Mouse (Mus musculus): ENCODE measurements at regions not wholly inside any gene's neighbourhood (a gene's known extent, or its start where the extent isn't known, plus 50 kb on each side); places are given as distances from the start of the nearest gene placed in this dataset.

GRCm38 (mm10) chr13:113440137-113440536 lies 147.2 kb downstream of the BC067074 start:
- Histone ChIP-seq H3K79me3 (ENCODE audit: low read depth) (no peaks in the 10 kb centered on the region), H3K27me3 (ENCODE audit: control insufficient read depth, insufficient read depth, insufficient read length) (no peaks in the 10 kb centered on the region), H3K36me3 (ENCODE audit: control insufficient read depth, insufficient read depth) (no peaks in the 10 kb centered on the region), H3K4me3 (ENCODE audit: insufficient read depth, poor library complexity, severe bottlenecking) (no peak overlapping the region), H3K79me2 (ENCODE audit: control insufficient read depth, insufficient read depth) (no peaks in the 10 kb centered on the region), H3ac (ENCODE audit: control insufficient read depth, insufficient read length, low read depth) (no peak overlapping the region)
- TF ChIP-seq MYOG (IDR thresholded peaks at IDR 0.05; ENCODE audit: control insufficient read depth, extremely low read depth, insufficient read length) = no peak
- TF ChIP-seq FOSL1 (IDR thresholded peaks at IDR 0.05; ENCODE audit: insufficient read depth, low read length, poor library complexity, severe bottlenecking) = no peak
- no peak for TF ChIP-seq USF1 (IDR thresholded peaks at IDR 0.05; ENCODE audit: low read depth)
- no peak for TF ChIP-seq CEBPB (IDR thresholded peaks at IDR 0.05; ENCODE audit: low read depth)
- no peak for TF ChIP-seq CTCF (IDR thresholded peaks at IDR 0.05; ENCODE audit: control insufficient read depth, insufficient read depth, insufficient read length)
- no peak for TF ChIP-seq MAX (IDR thresholded peaks at IDR 0.05)
- no peak for TF ChIP-seq MYOD1 (IDR thresholded peaks at IDR 0.05; ENCODE audit: control insufficient read depth, insufficient read length, low read depth)

- no peak overlapping the region for H3K4me3 ChIP-seq (ENCODE audit: insufficient read depth, poor library complexity, severe bottlenecking)
- TF ChIP-seq FOSL1 (IDR thresholded peaks at IDR 0.05; ENCODE audit: insufficient read depth, low read length, poor library complexity, severe bottlenecking) (no peak), USF1 (IDR thresholded peaks at IDR 0.05; ENCODE audit: low read depth) (no peak), CTCF (IDR thresholded peaks at IDR 0.05; ENCODE audit: control insufficient read depth, insufficient read depth, insufficient read length) (no peak), MYOG (IDR thresholded peaks at IDR 0.05; ENCODE audit: control insufficient read depth, extremely low read depth, insufficient read length) (no peak), CEBPB (IDR thresholded peaks at IDR 0.05; ENCODE audit: low read depth) (no peak), MAX (IDR thresholded peaks at IDR 0.05) (no peak), MYOD1 (IDR thresholded peaks at IDR 0.05; ENCODE audit: control insufficient read depth, insufficient read length, low read depth) (no peak)
- no peaks in the 10 kb centered on the region for H3K36me3 ChIP-seq (ENCODE audit: control insufficient read depth, insufficient read depth)
- no peaks in the 10 kb centered on the region for H3K27me3 ChIP-seq (ENCODE audit: control insufficient read depth, insufficient read depth, insufficient read length)
- no peaks in the 10 kb centered on the region for H3K79me2 ChIP-seq (ENCODE audit: control insufficient read depth, insufficient read depth)
- H3K79me3 ChIP-seq (ENCODE audit: low read depth) = no peaks in the 10 kb centered on the region
- H3ac ChIP-seq (ENCODE audit: control insufficient read depth, insufficient read length, low read depth) = no peak overlapping the region
These were observed 146.6 kb downstream of the BC067074 start for GRCm38 (mm10) chr13:113439516-113439915.

GRCm38 (mm10) chr13:113438872-113439271 lies 145.9 kb downstream of the BC067074 start:
- Histone ChIP-seq H3K27me3 (ENCODE audit: control insufficient read depth, insufficient read depth, insufficient read length) (no peaks in the 10 kb centered on the region), H3ac (ENCODE audit: control insufficient read depth, insufficient read length, low read depth) (no peak overlapping the region), H3K36me3 (ENCODE audit: control insufficient read depth, insufficient read depth) (no peaks in the 10 kb centered on the region), H3K4me3 (ENCODE audit: insufficient read depth, poor library complexity, severe bottlenecking) (no peak overlapping the region), H3K79me2 (ENCODE audit: control insufficient read depth, insufficient read depth) (no peaks in the 10 kb centered on the region), H3K79me3 (ENCODE audit: low read depth) (no peaks in the 10 kb centered on the region)
- TF ChIP-seq MAX (IDR thresholded peaks at IDR 0.05) (no peak), CTCF (IDR thresholded peaks at IDR 0.05; ENCODE audit: control insufficient read depth, insufficient read depth, insufficient read length) (no peak), CEBPB (IDR thresholded peaks at IDR 0.05; ENCODE audit: low read depth) (no peak), FOSL1 (IDR thresholded peaks at IDR 0.05; ENCODE audit: insufficient read depth, low read length, poor library complexity, severe bottlenecking) (no peak), MYOD1 (IDR thresholded peaks at IDR 0.05; ENCODE audit: control insufficient read depth, insufficient read length, low read depth) (no peak), MYOG (IDR thresholded peaks at IDR 0.05; ENCODE audit: control insufficient read depth, extremely low read depth, insufficient read length) (no peak), USF1 (IDR thresholded peaks at IDR 0.05; ENCODE audit: low read depth) (no peak)

DNA sequence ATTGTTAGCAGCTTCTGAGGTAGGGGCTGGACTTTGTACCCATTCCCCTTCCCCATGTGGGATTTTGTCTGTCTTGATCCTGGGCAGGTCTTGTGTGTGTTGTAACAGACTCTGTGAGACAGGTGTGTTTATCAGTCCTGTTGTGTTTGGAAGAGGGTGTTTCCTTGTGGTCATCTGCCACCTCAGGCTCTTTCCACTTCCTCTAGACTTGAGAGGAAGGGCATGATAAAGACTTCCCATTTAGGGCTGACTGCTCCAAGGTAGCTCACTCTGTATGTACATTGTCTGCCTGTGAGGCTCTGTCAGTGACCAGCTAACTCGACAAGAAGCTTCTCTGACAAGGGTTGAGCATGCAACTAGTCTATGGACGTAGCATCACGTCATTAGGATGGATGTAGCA lies 143.3 kb downstream of the BC067074 start:
- Histone ChIP-seq H3K4me3 (ENCODE audit: insufficient read depth, poor library complexity, severe bottlenecking) (no peak overlapping the region), H3K27me3 (ENCODE audit: control insufficient read depth, insufficient read depth, insufficient read length) (no peaks in the 10 kb centered on the region), H3K79me2 (ENCODE audit: control insufficient read depth, insufficient read depth) (no peaks in the 10 kb centered on the region), H3K36me3 (ENCODE audit: control insufficient read depth, insufficient read depth) (no peaks in the 10 kb centered on the region), H3K79me3 (ENCODE audit: low read depth) (no peaks in the 10 kb centered on the region), H3ac (ENCODE audit: control insufficient read depth, insufficient read length, low read depth) (no peak overlapping the region)
- TF ChIP-seq CEBPB (IDR thresholded peaks at IDR 0.05; ENCODE audit: low read depth) (no peak), USF1 (IDR thresholded peaks at IDR 0.05; ENCODE audit: low read depth) (no peak), MAX (IDR thresholded peaks at IDR 0.05) (no peak), MYOG (IDR thresholded peaks at IDR 0.05; ENCODE audit: control insufficient read depth, extremely low read depth, insufficient read length) (no peak), MYOD1 (IDR thresholded peaks at IDR 0.05; ENCODE audit: control insufficient read depth, insufficient read length, low read depth) (no peak), CTCF (IDR thresholded peaks at IDR 0.05; ENCODE audit: control insufficient read depth, insufficient read depth, insufficient read length) (no peak), FOSL1 (IDR thresholded peaks at IDR 0.05; ENCODE audit: insufficient read depth, low read length, poor library complexity, severe bottlenecking) (no peak)

- TF ChIP-seq USF1 (IDR thresholded peaks at IDR 0.05; ENCODE audit: low read depth) (no peak), MYOD1 (IDR thresholded peaks at IDR 0.05; ENCODE audit: control insufficient read depth, insufficient read length, low read depth) (no peak), CEBPB (IDR thresholded peaks at IDR 0.05; ENCODE audit: low read depth) (no peak), MAX (IDR thresholded peaks at IDR 0.05) (no peak), MYOG (IDR thresholded peaks at IDR 0.05; ENCODE audit: control insufficient read depth, extremely low read depth, insufficient read length) (no peak), FOSL1 (IDR thresholded peaks at IDR 0.05; ENCODE audit: insufficient read depth, low read length, poor library complexity, severe bottlenecking) (no peak), CTCF (IDR thresholded peaks at IDR 0.05; ENCODE audit: control insufficient read depth, insufficient read depth, insufficient read length) (no peak)
- Histone ChIP-seq H3K79me2 (ENCODE audit: control insufficient read depth, insufficient read depth) (no peaks in the 10 kb centered on the region), H3K36me3 (ENCODE audit: control insufficient read depth, insufficient read depth) (no peaks in the 10 kb centered on the region), H3K27me3 (ENCODE audit: control insufficient read depth, insufficient read depth, insufficient read length) (no peaks in the 10 kb centered on the region), H3K79me3 (ENCODE audit: low read depth) (no peaks in the 10 kb centered on the region), H3K4me3 (ENCODE audit: insufficient read depth, poor library complexity, severe bottlenecking) (no peak overlapping the region), H3ac (ENCODE audit: control insufficient read depth, insufficient read length, low read depth) (no peak overlapping the region)
These were observed 142.2 kb downstream of the BC067074 start for GRCm38 (mm10) chr13:113435117-113435516.

GRCm38 (mm10) chr13:113433456-113433855 lies 140.5 kb downstream of the BC067074 start:
- Histone ChIP-seq H3K79me3 (ENCODE audit: low read depth) (no peaks in the 10 kb centered on the region), H3K27me3 (ENCODE audit: control insufficient read depth, insufficient read depth, insufficient read length) (no peaks in the 10 kb centered on the region), H3K4me3 (ENCODE audit: insufficient read depth, poor library complexity, severe bottlenecking) (no peak overlapping the region), H3K36me3 (ENCODE audit: control insufficient read depth, insufficient read depth) (no peaks in the 10 kb centered on the region), H3ac (ENCODE audit: control insufficient read depth, insufficient read length, low read depth) (no peak overlapping the region), H3K79me2 (ENCODE audit: control insufficient read depth, insufficient read depth) (no peaks in the 10 kb centered on the region)
- TF ChIP-seq CTCF (IDR thresholded peaks at IDR 0.05; ENCODE audit: control insufficient read depth, insufficient read depth, insufficient read length) = no peak
- TF ChIP-seq MAX (IDR thresholded peaks at IDR 0.05) = no peak
- TF ChIP-seq FOSL1 (IDR thresholded peaks at IDR 0.05; ENCODE audit: insufficient read depth, low read length, poor library complexity, severe bottlenecking) = no peak
- TF ChIP-seq MYOD1 (IDR thresholded peaks at IDR 0.05; ENCODE audit: control insufficient read depth, insufficient read length, low read depth) = no peak
- no peak for TF ChIP-seq MYOG (IDR thresholded peaks at IDR 0.05; ENCODE audit: control insufficient read depth, extremely low read depth, insufficient read length)
- no peak for TF ChIP-seq CEBPB (IDR thresholded peaks at IDR 0.05; ENCODE audit: low read depth)
- no peak for TF ChIP-seq USF1 (IDR thresholded peaks at IDR 0.05; ENCODE audit: low read depth)

All from C2C12 (cell line).